Mouse (Mus musculus) spleen, adult 2 months (tissue): ENCODE data around the gene Atad2b.

Experiments used
- CTCF ChIP-seq: fragments of 200-500 bp; IDR thresholded peaks from 2 replicates; pipeline ENCODE4 v1.5.1; 2011; ENCODE audit warnings: mild to moderate bottlenecking, inconsistent platforms; ENCODE audit not compliant: insufficient read depth, insufficient read length, insufficient replicate concordance; ENCODE audit errors: extremely low read depth
- POLR2A ChIP-seq: fragments of 200-500 bp; IDR thresholded peaks from 2 replicates; pipeline ENCODE4 v1.6.1; 2011; ENCODE audit warnings: low read depth, low read length, inconsistent platforms

GRCm38 (mm10) chr12:4888739-4889138 is 28.4 kb upstream of the Atad2b start:
- no peak for TF ChIP-seq POLR2A
- no peak for TF ChIP-seq CTCF
